Mouse (Mus musculus): ENCODE measurements around the gene C1qbp. TPM values are rescaled to one million over a fixed set of nuclear protein-coding genes. Genes with fewer than 3 reads are reported as not detected.

Gene C1qbp
- polyA plus RNA-seq, 1 experiment = 18.2 TPM

- Histone ChIP-seq H3K27me3 (ENCODE audit: control insufficient read depth) (no peaks in the 10 kb centered on the region), H3K4me1 (ENCODE audit: control insufficient read depth) (peaks cover 20% of the 10 kb centered on the region), H3K4me3 (replicated peaks) (no peak overlapping the region), H3K9me3 (ENCODE audit: control insufficient read depth, low read length) (no peaks in the 10 kb centered on the region), H3K36me3 (ENCODE audit: control insufficient read depth) (peaks cover 58% of the 10 kb centered on the region)
- TF ChIP-seq TAL1 (IDR thresholded peaks at IDR 0.05; ENCODE audit: low read length) (no peak), GATA1 (IDR thresholded peaks at IDR 0.05; ENCODE audit: low read length) (no peak)
Measured at GRCm38 (mm10) chr11:71008321-71008720, 25.5 kb upstream of the C1qbp start.

- Histone ChIP-seq H3K27me3 (ENCODE audit: control insufficient read depth) (no peaks in the 10 kb centered on the region), H3K4me1 (ENCODE audit: control insufficient read depth) (peaks cover 25% of the 10 kb centered on the region), H3K4me3 (replicated peaks) (no peak overlapping the region), H3K36me3 (ENCODE audit: control insufficient read depth) (peaks cover 55% of the 10 kb centered on the region), H3K9me3 (ENCODE audit: control insufficient read depth, low read length) (no peaks in the 10 kb centered on the region)
- no peak for TF ChIP-seq GATA1 (IDR thresholded peaks at IDR 0.05; ENCODE audit: low read length)
- TF ChIP-seq TAL1 (IDR thresholded peaks at IDR 0.05; ENCODE audit: low read length) = no peak
Measured at GRCm38 (mm10) chr11:71007831-71008230, 25.0 kb upstream of the C1qbp start.

GRCm38 (mm10) chr11:71007026-71007425 lies 24.2 kb upstream of the C1qbp start:
- Histone ChIP-seq H3K4me3 (replicated peaks) (no peak overlapping the region), H3K27me3 (ENCODE audit: control insufficient read depth) (no peaks in the 10 kb centered on the region), H3K9me3 (ENCODE audit: control insufficient read depth, low read length) (no peaks in the 10 kb centered on the region), H3K36me3 (ENCODE audit: control insufficient read depth) (peaks cover 47% of the 10 kb centered on the region), H3K4me1 (ENCODE audit: control insufficient read depth) (peaks cover 32% of the 10 kb centered on the region)
- TF ChIP-seq TAL1 (IDR thresholded peaks at IDR 0.05; ENCODE audit: low read length) (no peak), GATA1 (IDR thresholded peaks at IDR 0.05; ENCODE audit: low read length) (no peak)

- Histone ChIP-seq H3K9me3 (ENCODE audit: control insufficient read depth, low read length) (no peaks in the 10 kb centered on the region), H3K36me3 (ENCODE audit: control insufficient read depth) (peaks cover 38% of the 10 kb centered on the region), H3K4me3 (replicated peaks) (peak overlapping the region; percentile 90), H3K27me3 (ENCODE audit: control insufficient read depth) (no peaks in the 10 kb centered on the region), H3K4me1 (ENCODE audit: control insufficient read depth) (peaks cover 34% of the 10 kb centered on the region)
- TF ChIP-seq TAL1 (IDR thresholded peaks at IDR 0.05; ENCODE audit: low read length) (no peak), GATA1 (IDR thresholded peaks at IDR 0.05; ENCODE audit: low read length) (no peak)
Measured at GRCm38 (mm10) chr11:71005046-71005445, 22.2 kb upstream of the C1qbp start.

GRCm38 (mm10) chr11:71004316-71004773 lies 21.5 kb upstream of the C1qbp start, which contains the start of gene Dhx33:
Gene Dhx33 (minus strand): TSS chr11:71004437.
- no peak for TF ChIP-seq GATA1 (IDR thresholded peaks at IDR 0.05; ENCODE audit: low read length)
- no peak for TF ChIP-seq TAL1 (IDR thresholded peaks at IDR 0.05; ENCODE audit: low read length)
- H3K36me3 ChIP-seq (ENCODE audit: control insufficient read depth) = peaks cover 38% of the 10 kb centered on the region

GRCm38 (mm10) chr11:71003611-71004315 lies 20.9 kb upstream of the C1qbp start:
- Histone ChIP-seq H3K4me1 (ENCODE audit: control insufficient read depth) (peaks cover 29% of the 10 kb centered on the region), H3K27me3 (ENCODE audit: control insufficient read depth) (no peaks in the 10 kb centered on the region), H3K9me3 (ENCODE audit: control insufficient read depth, low read length) (no peaks in the 10 kb centered on the region), H3K4me3 (replicated peaks) (peak overlapping the region; percentile 90), H3K36me3 (ENCODE audit: control insufficient read depth) (peaks cover 36% of the 10 kb centered on the region)
- no peak for TF ChIP-seq GATA1 (IDR thresholded peaks at IDR 0.05; ENCODE audit: low read length)
- no peak for TF ChIP-seq TAL1 (IDR thresholded peaks at IDR 0.05; ENCODE audit: low read length)

More at GRCm38 (mm10) chr11:71004316-71004773, 21.5 kb upstream of the C1qbp start, which contains the start of gene Dhx33:
- Histone ChIP-seq H3K27me3 (ENCODE audit: control insufficient read depth) (no peaks in the 10 kb centered on the region), H3K4me1 (ENCODE audit: control insufficient read depth) (peaks cover 34% of the 10 kb centered on the region), H3K4me3 (replicated peaks) (peak within 1 kb of the TSS; percentile 90), H3K9me3 (ENCODE audit: control insufficient read depth, low read length) (no peaks in the 10 kb centered on the region)

- Histone ChIP-seq H3K27me3 (ENCODE audit: control insufficient read depth) (no peaks in the 10 kb centered on the region), H3K4me1 (ENCODE audit: control insufficient read depth) (peaks cover 29% of the 10 kb centered on the region), H3K4me3 (replicated peaks) (no peak overlapping the region), H3K9me3 (ENCODE audit: control insufficient read depth, low read length) (no peaks in the 10 kb centered on the region), H3K36me3 (ENCODE audit: control insufficient read depth) (peaks cover 42% of the 10 kb centered on the region)
- TF ChIP-seq GATA1 (IDR thresholded peaks at IDR 0.05; ENCODE audit: low read length) = no peak
- no peak for TF ChIP-seq TAL1 (IDR thresholded peaks at IDR 0.05; ENCODE audit: low read length)
Measured at GRCm38 (mm10) chr11:71001167-71001566, 18.3 kb upstream of the C1qbp start.

GRCm38 (mm10) chr11:70982030-70982429 lies 796 bp downstream of the C1qbp start:
- H3K4me1 ChIP-seq (ENCODE audit: control insufficient read depth) = peaks cover 41% of the 10 kb centered on the region
- no peaks in the 10 kb centered on the region for H3K27me3 ChIP-seq (ENCODE audit: control insufficient read depth)
- TF ChIP-seq TAL1 (IDR thresholded peaks at IDR 0.05; ENCODE audit: low read length) (no peak), GATA1 (IDR thresholded peaks at IDR 0.05; ENCODE audit: low read length) (no peak)
- H3K4me3 ChIP-seq (replicated peaks) = peak overlapping the region; percentile 91
- peaks cover 68% of the 10 kb centered on the region for H3K36me3 ChIP-seq (ENCODE audit: control insufficient read depth)
- H3K9me3 ChIP-seq (ENCODE audit: control insufficient read depth, low read length) = no peaks in the 10 kb centered on the region

- Histone ChIP-seq H3K4me1 (ENCODE audit: control insufficient read depth) (peaks cover 45% of the 10 kb centered on the region), H3K36me3 (ENCODE audit: control insufficient read depth) (peaks cover 68% of the 10 kb centered on the region), H3K4me3 (replicated peaks) (peak overlapping the region; percentile 91)
Measured at GRCm38 (mm10) chr11:70980751-70981510, 1.9 kb downstream of the C1qbp start.

More at GRCm38 (mm10) chr11:70980751-70981510, 1.9 kb downstream of the C1qbp start:
- TF ChIP-seq TAL1 (IDR thresholded peaks at IDR 0.05; ENCODE audit: low read length) (no peak), GATA1 (IDR thresholded peaks at IDR 0.05; ENCODE audit: low read length) (no peak)
- Histone ChIP-seq H3K27me3 (ENCODE audit: control insufficient read depth) (no peaks in the 10 kb centered on the region), H3K9me3 (ENCODE audit: control insufficient read depth, low read length) (no peaks in the 10 kb centered on the region)
